Mouse (Mus musculus): ENCODE data around the gene Tmem229b. TPM values are rescaled to one million over a fixed set of nuclear protein-coding genes. Genes with fewer than 3 reads are reported as not detected.

The Tmem229b gene
- total and polyA plus RNA-seq, 3 experiments, result 13.8 to 20.5 TPM; not detected in 1

GRCm38 (mm10) chr12:78974767-78975166 lies 32.7 kb downstream of the Tmem229b start:
- no peak overlapping the region for H3K27ac ChIP-seq (ENCODE audit: control insufficient read depth, low read depth, low read length)
- no peak overlapping the region for H3K4me3 ChIP-seq (ENCODE audit: control insufficient read depth in 1 of 2, insufficient read depth in 1 of 2, low read depth in 2 of 2, low read length in 2 of 2)
- H3K9me3 ChIP-seq (replicated peaks; ENCODE audit: insufficient read depth, low read length), result no peaks in the 10 kb centered on the region
- no peaks in the 10 kb centered on the region for H3K27me3 ChIP-seq (ENCODE audit: control insufficient read depth in 1 of 2, insufficient read depth in 2 of 2, low read length in 2 of 2)
- H3K4me1 ChIP-seq (ENCODE audit: control insufficient read depth in 1 of 2, insufficient read depth in 2 of 2, low read length in 2 of 2), result peaks cover 12 to 16% of the 10 kb centered on the region in 2 experiments
- DNase-seq (ENCODE audit: low read depth, low spot score), result no peak
- no peak for TF ChIP-seq MYC (IDR thresholded peaks at IDR 0.05; ENCODE audit: low read depth, low read length)
- TF ChIP-seq RCOR1 (IDR thresholded peaks at IDR 0.05; ENCODE audit: low read depth, low read length), result no peak
- peaks cover 0 to 13% of the 10 kb centered on the region in 2 experiments; a peak in 3 of 4 replicates for H3K36me3 ChIP-seq (ENCODE audit: control insufficient read depth in 1 of 2, insufficient read depth in 2 of 2, low read length in 2 of 2)
- H3K79me2 ChIP-seq (ENCODE audit: control insufficient read depth, insufficient read depth, low read length, poor library complexity), result no peaks in the 10 kb centered on the region
- no peak overlapping the region for H3K9ac ChIP-seq (ENCODE audit: control insufficient read depth, low read depth, low read length, poor library complexity, severe bottlenecking)

- no peak for TF ChIP-seq BHLHE40 (IDR thresholded peaks at IDR 0.05; ENCODE audit: borderline replicate concordance, low read depth, low read length)
- TF ChIP-seq SMC3 (IDR thresholded peaks at IDR 0.05; ENCODE audit: low read depth, low read length), result no peak
- TF ChIP-seq UBTF (IDR thresholded peaks at IDR 0.05; ENCODE audit: borderline replicate concordance, insufficient read depth, low read depth, low read length), result no peak
- TF ChIP-seq MAX (IDR thresholded peaks at IDR 0.05; ENCODE audit: low read length), result no peak
- TF ChIP-seq ZNF384 (IDR thresholded peaks at IDR 0.05; ENCODE audit: low read depth, low read length), result no peak
- no peak for TF ChIP-seq EP300 (IDR thresholded peaks at IDR 0.05; ENCODE audit: low read depth in 1 of 2, low read length in 2 of 2)
- no peak for TF ChIP-seq ETS1 (IDR thresholded peaks at IDR 0.05; ENCODE audit: low read depth, low read length)
- no peak for TF ChIP-seq POLR2AphosphoS2 (IDR thresholded peaks at IDR 0.05; ENCODE audit: low read length)
- no peak for TF ChIP-seq GABPA (IDR thresholded peaks at IDR 0.05; ENCODE audit: low read depth, low read length)
- TF ChIP-seq USF2 (IDR thresholded peaks at IDR 0.05; ENCODE audit: borderline replicate concordance in 1 of 2, insufficient read depth in 1 of 2, low read depth in 1 of 2, low read length in 2 of 2), result no peak
- TF ChIP-seq CTCF (IDR thresholded peaks at IDR 0.05 in 2 of 3, conservative IDR thresholded peaks at IDR 0.05 in 1 of 3; ENCODE audit: control insufficient read depth in 1 of 3, insufficient read depth in 1 of 3, low read depth in 2 of 3, low read length in 3 of 3, poor library complexity in 1 of 3, severe bottlenecking in 1 of 3), result no peak
- TF ChIP-seq ZC3H11A (IDR thresholded peaks at IDR 0.05; ENCODE audit: low read depth, low read length), result no peak
- TF ChIP-seq HCFC1 (IDR thresholded peaks at IDR 0.05; ENCODE audit: low read depth, low read length), result no peak
- no peak for TF ChIP-seq SIN3A (IDR thresholded peaks at IDR 0.05; ENCODE audit: low read length)
- TF ChIP-seq NELFE (IDR thresholded peaks at IDR 0.05; ENCODE audit: low read depth, low read length), result no peak
- TF ChIP-seq MYB (IDR thresholded peaks at IDR 0.05; ENCODE audit: low read depth, low read length), result no peak
- TF ChIP-seq E2F4 (IDR thresholded peaks at IDR 0.05; ENCODE audit: borderline replicate concordance, low read depth, low read length), result no peak
- no peak for TF ChIP-seq TBP (IDR thresholded peaks at IDR 0.05; ENCODE audit: low read depth, low read length)
- TF ChIP-seq RCOR1 (IDR thresholded peaks at IDR 0.05; ENCODE audit: low read depth, low read length), result no peak
- H3K9me3 ChIP-seq (replicated peaks; ENCODE audit: insufficient read depth, low read length), result no peaks in the 10 kb centered on the region
- no peak overlapping the region for H3K4me3 ChIP-seq (ENCODE audit: control insufficient read depth in 1 of 2, insufficient read depth in 1 of 2, low read depth in 2 of 2, low read length in 2 of 2)
- peaks cover 12 to 16% of the 10 kb centered on the region in 2 experiments for H3K4me1 ChIP-seq (ENCODE audit: control insufficient read depth in 1 of 2, insufficient read depth in 2 of 2, low read length in 2 of 2)
- DNase-seq (ENCODE audit: low read depth, low spot score), result no peak
- no peak overlapping the region for H3K9ac ChIP-seq (ENCODE audit: control insufficient read depth, low read depth, low read length, poor library complexity, severe bottlenecking)
- no peaks in the 10 kb centered on the region for H3K27me3 ChIP-seq (ENCODE audit: control insufficient read depth in 1 of 2, insufficient read depth in 2 of 2, low read length in 2 of 2)
- H3K79me2 ChIP-seq (ENCODE audit: control insufficient read depth, insufficient read depth, low read length, poor library complexity), result no peaks in the 10 kb centered on the region
- H3K36me3 ChIP-seq (ENCODE audit: control insufficient read depth in 1 of 2, insufficient read depth in 2 of 2, low read length in 2 of 2), result peaks cover 0 to 11% of the 10 kb centered on the region in 2 experiments; a peak in 3 of 4 replicates
- H3K27ac ChIP-seq (ENCODE audit: control insufficient read depth, low read depth, low read length), result no peak overlapping the region
Measured at GRCm38 (mm10) chr12:78973779-78974178, 33.6 kb downstream of the Tmem229b start.

All from MEL (cell line).